Mouse (Mus musculus): ENCODE measurements around the gene Rab25. TPM values are rescaled to one million over a fixed set of nuclear protein-coding genes. Genes with fewer than 3 reads are reported as not detected.

The Rab25 gene
- total RNA-seq, 1 experiment from 2014 or later = not detected

DNA sequence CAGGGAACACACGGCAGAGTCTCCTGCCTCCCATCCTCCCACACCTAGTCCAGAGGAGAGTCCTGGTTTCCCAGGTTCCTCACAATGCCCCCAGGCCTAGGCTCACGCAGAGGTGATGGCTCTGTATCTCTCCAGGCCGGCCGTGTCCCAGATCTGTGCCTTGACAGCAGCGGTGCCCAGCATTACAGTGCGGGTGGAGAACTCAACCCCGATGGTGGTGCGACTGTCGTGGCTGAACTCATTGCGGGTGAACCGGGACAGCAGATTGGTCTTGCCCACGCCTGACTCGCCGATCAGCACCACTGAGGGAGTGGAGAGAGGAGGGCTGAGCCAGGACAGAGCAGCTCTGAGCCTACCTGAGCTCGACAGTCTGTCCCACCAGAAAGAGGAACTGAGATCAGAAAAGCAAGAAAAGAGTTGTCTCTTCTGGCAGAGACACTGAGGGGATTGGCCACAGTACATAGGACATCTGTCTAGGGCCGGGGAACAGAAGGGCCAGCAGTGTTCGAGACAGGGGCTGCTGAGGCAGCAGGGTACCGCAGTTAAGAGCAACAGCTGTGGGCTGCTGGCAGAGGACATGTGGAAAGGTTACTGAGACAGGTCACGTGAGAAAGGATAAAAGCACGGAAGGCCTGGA lies 3.0 kb downstream of the Rab25 start:
- ATAC-seq (replicated peaks; ENCODE audit: insufficient number of reproducible peaks, low FRiP score, low TSS enrichment, poor library complexity, severe bottlenecking) = 0 out of 2 replicates have a peak, but pooled peaks have one; percentile 6

GRCm38 (mm10) chr3:88544514-88544913 lies 3.6 kb downstream of the Rab25 start:
- ATAC-seq (replicated peaks; ENCODE audit: insufficient number of reproducible peaks, low FRiP score, low TSS enrichment, poor library complexity, severe bottlenecking) = no peak

- ATAC-seq (replicated peaks; ENCODE audit: insufficient number of reproducible peaks, low FRiP score, low TSS enrichment, poor library complexity, severe bottlenecking) = no peak
Observed at GRCm38 (mm10) chr3:88543651-88544410, 4.3 kb downstream of the Rab25 start.

DNA sequence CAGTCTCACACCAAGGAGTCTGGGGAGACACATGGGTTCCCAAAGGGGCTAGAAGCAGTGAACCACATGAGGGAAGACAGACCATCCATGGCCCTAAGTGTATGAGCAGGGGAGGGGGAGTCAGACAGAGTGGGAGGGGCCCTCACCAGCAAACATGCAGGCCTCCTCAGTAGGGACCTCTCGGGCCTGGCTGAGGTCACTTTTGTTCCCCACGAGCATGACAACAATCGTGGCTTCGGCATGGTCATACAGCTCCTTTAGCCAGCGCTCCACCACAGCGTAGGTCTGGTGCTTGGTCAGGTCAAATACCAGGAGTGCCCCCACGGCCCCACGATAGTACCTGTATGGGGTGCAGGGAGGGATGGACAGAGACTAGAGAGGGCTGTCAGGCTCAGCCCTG lies 4.9 kb downstream of the Rab25 start:
- no peak for ATAC-seq (replicated peaks; ENCODE audit: insufficient number of reproducible peaks, low FRiP score, low TSS enrichment, poor library complexity, severe bottlenecking)

DNA sequence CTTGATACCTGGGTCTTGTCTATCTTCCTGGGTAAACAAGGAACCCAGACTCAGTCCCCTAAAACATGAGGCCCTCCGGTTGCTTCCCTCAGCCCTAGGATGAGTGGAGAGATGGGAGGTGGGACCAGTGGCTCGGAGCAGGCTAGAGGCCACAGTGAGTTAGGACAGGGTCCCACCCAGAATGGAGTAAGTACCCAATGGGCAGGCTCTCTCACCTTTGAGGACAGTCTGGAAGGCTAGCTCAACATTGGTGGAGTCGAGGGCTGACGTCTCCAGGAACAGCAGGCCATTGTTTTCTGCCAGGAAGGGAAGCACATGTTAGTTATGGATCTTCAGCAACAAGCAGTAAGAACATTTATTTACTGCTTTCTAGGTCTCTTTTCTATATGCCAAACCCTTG lies 5.6 kb downstream of the Rab25 start:
- ATAC-seq (replicated peaks; ENCODE audit: insufficient number of reproducible peaks, low FRiP score, low TSS enrichment, poor library complexity, severe bottlenecking) = no peak

GRCm38 (mm10) chr3:88541622-88542401 lies 6.3 kb downstream of the Rab25 start:
- ATAC-seq (replicated peaks; ENCODE audit: insufficient number of reproducible peaks, low FRiP score, low TSS enrichment, poor library complexity, severe bottlenecking) = no peak

- ATAC-seq (replicated peaks; ENCODE audit: insufficient number of reproducible peaks, low FRiP score, low TSS enrichment, poor library complexity, severe bottlenecking) = no peak
Observed at GRCm38 (mm10) chr3:88540085-88540484, 8.0 kb downstream of the Rab25 start.

DNA sequence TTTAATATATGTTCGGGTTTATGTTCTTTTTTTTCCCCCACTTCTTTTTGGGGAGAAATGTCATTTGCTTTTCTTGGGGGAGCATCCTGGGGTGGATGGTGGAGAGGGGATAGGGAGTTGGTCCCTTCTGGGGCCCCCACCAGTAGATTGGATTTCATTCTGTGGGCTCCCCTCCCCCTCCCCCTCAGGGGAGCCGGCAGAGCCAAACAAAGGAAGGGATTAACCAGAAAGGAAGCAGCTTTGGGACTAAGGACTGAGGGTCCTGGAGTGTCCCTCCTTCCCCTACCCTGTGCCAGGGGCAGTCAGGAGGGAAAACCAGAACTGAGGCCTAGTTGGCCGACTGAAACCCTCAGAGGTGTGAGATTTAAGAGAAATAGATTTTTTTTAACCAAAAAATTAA lies 8.7 kb downstream of the Rab25 start:
- ATAC-seq (replicated peaks; ENCODE audit: insufficient number of reproducible peaks, low FRiP score, low TSS enrichment, poor library complexity, severe bottlenecking) = no peak

DNA sequence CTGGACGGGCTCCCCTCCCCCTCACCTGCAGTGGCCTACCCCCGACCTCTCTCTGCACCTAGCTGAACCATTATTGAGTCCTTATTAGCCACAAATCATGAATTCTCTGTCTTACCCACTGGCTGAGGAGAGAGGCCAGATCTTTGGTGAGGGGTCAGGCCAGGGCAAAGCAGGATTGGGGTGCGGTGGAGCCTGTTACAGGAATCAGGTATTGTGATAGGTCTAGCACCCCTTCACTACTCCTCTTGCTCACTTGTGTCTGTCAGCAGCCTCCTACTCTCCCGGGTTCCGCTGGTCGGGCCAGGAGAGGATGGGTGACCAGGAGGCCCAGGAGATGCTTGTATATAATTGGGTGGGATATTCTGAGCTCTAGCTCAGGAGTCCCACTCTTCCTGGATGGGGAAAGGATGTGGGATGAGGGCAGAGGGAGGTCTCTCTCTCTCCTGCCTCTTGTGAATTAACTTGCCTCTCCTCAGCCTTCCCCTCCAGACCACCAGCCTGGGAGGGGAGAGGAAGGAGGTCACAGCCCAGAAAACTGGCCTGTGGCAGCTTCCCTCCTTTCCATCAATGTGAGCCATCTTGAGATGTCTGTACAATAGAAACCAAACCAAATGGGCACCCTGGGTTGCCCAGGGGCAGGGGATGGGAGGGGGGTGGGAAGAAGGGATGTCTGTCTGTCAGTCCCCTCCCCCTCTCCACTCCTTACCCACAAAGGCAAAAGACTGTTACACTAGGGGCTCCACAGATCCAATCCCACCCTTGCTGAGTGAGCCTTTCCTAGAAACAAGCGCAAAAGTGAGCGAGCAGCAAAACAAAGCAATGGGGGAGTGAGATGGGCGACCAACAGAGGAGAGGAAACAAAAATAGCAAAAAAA lies 9.6 kb downstream of the Rab25 start:
- no peak for ATAC-seq (replicated peaks; ENCODE audit: insufficient number of reproducible peaks, low FRiP score, low TSS enrichment, poor library complexity, severe bottlenecking)

DNA sequence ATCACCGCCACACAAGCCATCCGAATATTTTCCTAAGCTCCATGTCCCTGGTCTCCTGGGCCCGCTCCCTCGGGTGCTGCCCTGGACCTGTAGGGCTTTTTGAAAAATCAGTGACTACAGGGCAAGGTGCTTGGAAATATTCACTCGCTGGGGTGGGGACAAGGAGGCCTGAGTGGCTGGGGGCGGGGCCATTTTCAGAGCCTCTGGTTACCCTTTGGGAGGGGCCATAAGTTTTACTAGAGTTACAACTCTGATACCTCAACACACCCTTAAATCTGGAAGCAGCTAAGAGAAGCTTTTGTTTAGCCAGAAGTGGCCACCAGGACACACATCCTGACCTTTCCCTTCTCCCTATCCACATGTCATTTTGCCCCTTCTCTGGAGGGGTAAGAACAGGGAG lies 11.0 kb downstream of the Rab25 start:
- ATAC-seq (replicated peaks; ENCODE audit: insufficient number of reproducible peaks, low FRiP score, low TSS enrichment, poor library complexity, severe bottlenecking) = no peak

GRCm38 (mm10) chr3:88536103-88536930 lies 11.8 kb downstream of the Rab25 start:
- ATAC-seq (replicated peaks; ENCODE audit: insufficient number of reproducible peaks, low FRiP score, low TSS enrichment, poor library complexity, severe bottlenecking) = no peak

DNA sequence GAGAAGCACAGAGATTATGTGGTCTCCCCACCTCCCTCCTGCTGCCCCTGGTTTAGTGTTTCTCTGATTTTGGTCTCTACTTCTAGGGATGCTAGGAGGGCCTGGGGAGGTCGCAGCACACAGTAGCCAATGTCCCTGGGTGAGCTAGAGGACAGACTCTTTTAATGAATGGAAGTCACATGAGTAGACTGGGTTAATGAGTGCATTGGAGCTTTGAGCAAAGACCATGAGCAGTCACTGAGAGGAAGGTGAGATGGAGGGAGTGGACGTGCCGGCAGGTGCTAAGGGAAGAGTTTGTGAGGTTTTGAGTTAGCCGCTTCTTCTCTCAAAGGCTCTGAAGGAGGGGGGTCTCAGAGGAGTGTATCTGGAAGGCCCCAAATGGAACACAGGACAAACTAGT lies 12.6 kb downstream of the Rab25 start:
- ATAC-seq (replicated peaks; ENCODE audit: insufficient number of reproducible peaks, low FRiP score, low TSS enrichment, poor library complexity, severe bottlenecking) = no peak

- ATAC-seq (replicated peaks; ENCODE audit: insufficient number of reproducible peaks, low FRiP score, low TSS enrichment, poor library complexity, severe bottlenecking) = no peak
Observed at GRCm38 (mm10) chr3:88535005-88535404, 13.1 kb downstream of the Rab25 start.

DNA sequence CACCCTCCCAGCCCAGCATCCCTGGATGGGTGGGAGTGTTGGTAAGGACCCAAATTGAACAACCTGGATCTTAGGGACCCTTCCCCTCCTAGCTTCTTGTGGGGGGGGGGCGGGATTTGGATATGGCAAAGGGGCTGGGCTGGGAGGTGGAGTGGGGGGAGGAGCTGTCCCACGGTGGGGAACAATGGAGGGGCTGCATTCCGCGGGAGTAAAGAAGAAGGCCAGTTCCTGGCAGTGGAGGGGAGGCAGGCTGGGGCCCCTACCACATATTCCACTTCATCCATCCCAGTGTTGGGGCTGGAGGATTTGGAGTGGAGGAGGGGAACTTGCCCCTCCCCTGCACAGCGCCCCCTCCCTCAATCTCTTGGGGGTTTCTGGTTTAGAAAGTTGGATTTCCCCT lies 14.4 kb downstream of the Rab25 start:
- no peak for ATAC-seq (replicated peaks; ENCODE audit: insufficient number of reproducible peaks, low FRiP score, low TSS enrichment, poor library complexity, severe bottlenecking)

GRCm38 (mm10) chr3:88532689-88533511 lies 15.2 kb downstream of the Rab25 start:
- ATAC-seq (replicated peaks; ENCODE audit: insufficient number of reproducible peaks, low FRiP score, low TSS enrichment, poor library complexity, severe bottlenecking) = no peak

DNA sequence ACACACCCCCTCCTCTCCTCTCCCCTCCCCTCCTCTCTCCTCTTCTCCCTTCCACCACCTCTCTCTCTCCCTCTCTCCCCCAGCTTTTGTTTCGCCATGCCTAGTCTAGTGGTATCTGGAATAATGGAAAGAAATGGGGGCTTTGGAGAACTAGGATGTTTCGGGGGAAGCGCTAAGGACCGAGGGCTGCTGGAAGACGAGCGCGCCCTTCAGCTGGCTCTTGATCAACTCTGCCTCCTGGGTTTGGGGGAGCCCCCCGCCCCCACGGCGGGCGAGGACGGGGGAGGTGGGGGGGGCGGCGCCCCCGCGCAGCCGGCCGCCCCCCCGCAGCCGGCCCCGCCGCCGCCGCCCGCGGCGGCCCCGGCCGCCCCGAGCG lies 15.8 kb downstream of the Rab25 start, which contains the start of gene Mex3a:
Gene Mex3a (plus strand): TSS at position 97 of the 376 bp plus-strand sequence.
- no peak for ATAC-seq (replicated peaks; ENCODE audit: insufficient number of reproducible peaks, low FRiP score, low TSS enrichment, poor library complexity, severe bottlenecking)

Measured in monocyte, adult 5-6 weeks (primary cell).